Mouse (Mus musculus): Measurements from ENCODE around the gene Fgf12. TPM values are rescaled to one million over a fixed set of nuclear protein-coding genes. Genes with fewer than 3 reads are reported as not detected.

Gene Fgf12
- total RNA-seq, 2 experiments from 2014 or later, result 32.5 to 42.0 TPM

GRCm38 (mm10) chr16:28475553-28475952 lies 277.3 kb downstream of the Fgf12 start:
- no peak for DNase-seq

GRCm38 (mm10) chr16:28454821-28455220 lies 298.0 kb downstream of the Fgf12 start:
- no peak for DNase-seq

- no peak for DNase-seq
Observed at GRCm38 (mm10) chr16:28447114-28447455, 305.8 kb downstream of the Fgf12 start.

DNA sequence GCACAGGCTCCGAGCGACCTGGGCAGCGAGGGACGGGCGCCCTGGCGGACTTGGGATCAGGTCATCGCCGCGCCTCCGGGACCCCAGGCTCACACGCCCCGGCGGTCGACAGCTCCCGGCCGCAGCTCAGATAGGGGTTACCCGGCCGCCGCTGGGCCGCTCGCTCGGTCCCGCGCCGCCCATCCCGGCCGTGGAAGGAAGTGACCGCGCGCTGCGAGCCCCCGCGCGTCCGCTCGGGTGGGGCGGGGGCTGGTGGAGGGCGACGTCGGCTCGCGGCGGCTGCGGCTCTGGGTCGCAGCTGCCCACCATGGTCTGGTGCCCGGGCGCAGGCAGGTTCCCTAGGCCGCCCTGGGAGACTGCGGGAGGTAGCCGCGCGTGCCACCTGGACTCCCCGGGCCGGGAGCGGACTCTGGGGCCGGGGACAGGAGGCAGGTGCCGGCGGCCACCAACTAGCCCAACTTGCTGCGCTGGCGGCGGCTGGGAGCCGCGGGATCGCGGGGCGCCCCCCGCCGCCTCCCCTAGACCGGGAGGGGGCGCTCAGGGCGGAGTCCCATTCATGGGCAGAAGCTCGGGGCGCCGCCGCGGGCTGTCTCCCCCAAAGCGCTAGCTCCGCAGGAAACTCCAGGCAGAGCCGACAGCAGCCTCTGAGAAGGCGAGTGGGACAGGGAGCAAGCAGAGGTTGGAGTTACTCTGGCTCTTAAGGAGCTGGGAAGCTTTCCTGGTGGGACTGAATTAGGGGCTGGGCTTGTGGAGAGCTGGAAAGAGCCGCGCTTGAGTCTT lies 306.3 kb downstream of the Fgf12 start:
- DNase-seq, result peak; percentile 27

- no peak for DNase-seq
Observed at GRCm38 (mm10) chr16:28445800-28446333, 307.0 kb downstream of the Fgf12 start.

DNA sequence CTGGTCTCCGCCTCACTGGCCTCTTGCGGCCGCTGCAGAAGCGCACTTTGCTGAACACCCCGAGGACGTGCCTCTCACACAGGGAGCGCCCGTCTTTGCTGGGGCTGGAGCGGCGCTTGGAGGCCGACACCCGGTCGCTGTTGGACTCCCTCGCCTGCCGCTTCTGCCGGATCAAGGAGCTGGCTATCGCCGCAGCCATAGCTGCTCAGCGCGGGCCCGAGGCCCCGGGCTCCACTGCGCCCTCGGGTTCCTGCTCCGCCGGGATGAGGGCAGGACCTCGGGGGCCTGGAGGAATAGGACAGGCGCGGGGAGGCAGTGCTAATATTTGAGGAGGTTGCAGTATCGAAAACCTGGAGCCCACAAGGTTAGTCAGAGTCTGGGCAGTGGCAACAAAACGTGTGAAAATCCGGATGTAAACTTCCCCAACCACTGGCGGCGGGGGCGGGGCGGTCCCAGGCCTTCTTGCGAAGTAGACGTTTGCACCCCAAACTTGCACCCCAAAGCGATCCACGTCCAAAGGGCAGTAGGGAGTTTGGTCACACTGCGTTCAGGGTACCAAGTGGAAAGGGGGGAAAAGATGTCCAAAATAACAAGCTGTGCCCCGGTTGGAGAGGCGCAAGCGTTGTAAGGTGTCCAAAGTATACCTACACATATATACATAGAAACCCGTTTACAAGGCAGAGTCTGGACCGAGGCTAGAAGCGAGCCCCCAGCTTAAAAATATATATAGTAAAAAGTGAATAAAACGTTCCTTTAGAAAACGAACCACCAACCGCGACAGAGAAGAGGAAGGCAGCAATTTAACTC lies 307.7 kb downstream of the Fgf12 start:
- DNase-seq, result peak; percentile 32

DNA sequence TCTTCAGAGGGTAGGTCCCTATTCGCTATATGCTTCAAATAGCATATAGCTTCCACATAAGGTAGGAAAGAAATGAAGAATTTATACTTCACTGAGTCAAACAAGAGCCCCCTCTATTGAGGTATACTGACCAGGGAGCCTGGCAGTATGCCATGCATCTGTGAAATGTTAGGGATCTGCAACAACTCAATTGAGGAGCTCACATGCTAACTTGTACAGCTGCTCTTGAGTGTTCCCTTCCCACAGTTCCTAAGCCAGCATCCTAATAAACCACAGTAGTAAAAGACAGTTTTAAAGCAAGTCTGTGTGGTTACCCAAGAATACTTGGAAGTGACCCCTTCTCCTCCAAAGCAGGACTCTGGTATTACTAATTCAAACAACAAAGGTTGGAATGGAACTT lies 331.3 kb downstream of the Fgf12 start:
- DNase-seq, result no peak

GRCm38 (mm10) chr16:28419693-28420299 lies 333.1 kb downstream of the Fgf12 start:
- no peak for DNase-seq

DNA sequence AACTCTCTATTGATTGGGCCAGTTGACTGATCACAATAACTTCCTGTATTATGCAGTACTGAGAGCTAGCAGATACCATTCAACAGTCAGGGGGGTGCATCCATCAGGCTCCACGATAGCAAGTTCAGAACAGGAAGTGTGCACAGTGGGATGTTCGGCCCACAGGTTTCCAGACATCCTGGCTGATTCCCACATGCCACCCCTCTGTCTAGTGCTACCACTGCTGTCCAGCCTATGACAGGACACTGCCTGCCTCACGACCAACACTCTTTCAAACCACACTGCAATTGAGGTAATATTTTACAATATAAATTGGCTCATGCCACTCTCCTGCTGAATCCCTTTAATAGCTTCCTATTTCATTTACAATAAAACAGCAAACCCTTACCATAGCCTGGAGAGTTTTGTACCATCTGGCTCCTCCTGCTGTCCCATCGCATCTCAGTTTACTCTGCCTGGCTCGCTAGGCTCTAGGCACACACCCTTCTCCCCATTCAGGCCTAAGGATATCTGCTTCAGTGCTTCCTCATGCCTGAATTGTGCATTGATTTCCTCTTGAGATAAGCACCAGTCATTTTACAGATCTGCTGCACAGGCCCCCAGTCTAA lies 341.6 kb downstream of the Fgf12 start:
- DNase-seq, result no peak

GRCm38 (mm10) chr16:28408294-28408693 lies 344.6 kb downstream of the Fgf12 start:
- no peak for DNase-seq

- no peak for DNase-seq
Observed at GRCm38 (mm10) chr16:28407892-28408291, 345.0 kb downstream of the Fgf12 start.

DNA sequence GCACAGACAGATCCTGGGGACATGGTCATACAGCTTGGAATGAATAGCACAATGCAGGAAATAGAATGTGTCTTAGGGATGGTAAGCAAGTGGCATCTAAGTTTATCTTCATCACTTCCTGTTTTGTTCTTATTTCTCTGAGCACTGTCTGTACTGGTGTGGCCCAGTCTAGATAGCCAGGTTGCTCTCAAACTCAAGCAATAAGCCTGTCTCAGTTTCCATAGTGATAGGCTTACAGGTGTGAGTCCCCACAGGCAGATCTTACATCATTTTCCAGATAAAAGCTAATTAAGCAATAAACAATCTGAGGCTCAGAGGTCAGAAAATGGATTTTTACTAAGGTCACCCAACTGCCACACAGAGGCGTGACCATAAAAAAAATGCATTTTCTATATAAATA lies 348.7 kb downstream of the Fgf12 start:
- DNase-seq, result no peak

DNA sequence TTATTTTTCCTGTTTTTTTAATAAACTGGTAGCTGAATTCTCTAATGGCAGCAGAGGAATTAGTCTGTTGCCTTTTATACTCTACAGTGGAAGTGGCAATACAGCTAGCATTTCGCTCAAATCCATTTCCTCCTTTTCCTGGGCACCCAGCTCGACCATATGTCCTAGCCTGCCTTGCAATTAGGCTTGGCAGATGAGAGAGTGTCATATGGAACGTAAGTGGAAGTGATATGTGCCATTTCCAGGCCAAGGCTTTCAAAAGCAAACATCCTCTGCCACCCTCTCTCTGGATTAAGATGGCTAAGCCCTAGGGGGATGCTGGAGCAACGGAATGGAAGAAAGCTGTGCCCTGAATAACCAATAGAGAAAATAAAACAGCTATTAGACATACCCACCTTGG lies 350.2 kb downstream of the Fgf12 start:
- no peak for DNase-seq

DNA sequence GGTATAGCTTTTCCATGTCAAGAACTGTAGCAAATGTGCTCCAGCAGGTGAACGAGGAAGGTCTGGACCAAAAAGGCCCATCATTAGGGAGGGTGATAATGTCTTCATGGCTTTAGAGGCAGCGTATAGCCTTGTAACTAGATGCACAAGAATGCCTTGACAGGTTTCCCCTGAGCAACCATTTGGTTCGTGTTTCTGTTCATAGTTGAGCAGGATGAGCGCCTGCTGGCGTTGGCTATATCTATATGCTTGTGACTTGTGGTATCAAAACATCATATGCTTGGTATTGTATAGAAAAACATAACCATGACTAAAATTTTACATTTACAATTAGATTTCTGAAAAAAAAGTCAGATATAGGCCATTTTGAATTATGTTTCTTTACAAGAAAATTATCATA lies 361.6 kb downstream of the Fgf12 start:
- DNase-seq, result no peak

DNA sequence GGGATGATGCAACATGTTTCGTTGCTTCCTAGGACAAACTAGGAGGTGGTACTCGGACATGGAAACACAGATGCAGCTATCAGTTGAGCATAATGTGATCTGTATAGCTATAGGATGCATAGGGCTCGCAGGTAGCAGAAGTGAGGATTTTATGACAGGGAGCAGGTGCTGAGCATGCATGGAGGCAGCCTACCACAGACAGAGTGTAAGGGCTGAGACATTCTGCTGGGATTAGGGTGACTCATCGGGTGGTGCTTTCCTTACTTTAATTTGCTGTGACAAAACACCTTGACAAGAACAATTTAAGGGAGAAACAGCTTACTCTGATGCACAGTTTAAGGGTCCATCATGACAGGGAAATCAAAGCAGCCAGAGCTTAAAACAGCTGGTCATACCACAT lies 363.8 kb downstream of the Fgf12 start:
- no peak for DNase-seq

DNA sequence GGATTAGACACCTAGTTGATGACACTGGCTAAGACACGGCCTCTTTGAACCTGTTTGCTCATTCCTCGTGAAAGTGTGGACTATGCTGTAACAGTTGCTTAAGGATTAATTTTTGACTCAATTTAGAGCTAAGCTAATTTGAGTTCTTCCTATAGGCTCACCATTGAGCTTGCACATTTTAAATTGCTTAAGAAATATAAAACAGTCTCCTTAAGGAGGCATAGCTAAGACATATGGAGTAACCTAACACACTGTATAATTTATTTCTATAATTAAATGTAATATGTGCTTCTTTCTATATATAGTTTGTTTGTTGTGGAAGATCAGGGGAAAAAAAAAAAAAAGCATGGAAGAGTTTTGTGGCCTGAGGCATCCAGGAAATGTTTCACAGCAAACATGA lies 378.1 kb downstream of the Fgf12 start:
- no peak for DNase-seq

- no peak for DNase-seq
Observed at GRCm38 (mm10) chr16:28373311-28373710, 379.6 kb downstream of the Fgf12 start.

DNA sequence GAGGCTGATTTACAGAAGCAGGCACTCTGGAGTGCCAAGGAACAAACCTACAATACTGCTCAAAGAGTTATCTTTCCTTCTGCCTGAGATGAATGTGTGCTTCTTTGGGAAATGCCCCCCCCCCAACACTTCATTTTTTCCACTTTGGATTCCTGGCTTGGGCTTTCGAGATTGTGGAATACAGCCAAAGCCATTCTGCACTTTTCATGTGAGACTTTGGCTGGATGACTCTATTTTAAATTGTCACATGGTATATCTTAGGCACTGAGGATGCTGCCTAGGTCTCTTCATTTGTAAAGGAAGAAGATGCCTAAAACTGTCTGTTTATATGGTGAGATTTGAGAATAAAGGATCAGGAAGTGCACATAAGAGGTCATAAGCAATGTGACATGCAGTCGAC lies 402.2 kb downstream of the Fgf12 start:
- DNase-seq, result no peak

- no peak for DNase-seq
Observed at GRCm38 (mm10) chr16:28345323-28345722, 407.5 kb downstream of the Fgf12 start.

DNA sequence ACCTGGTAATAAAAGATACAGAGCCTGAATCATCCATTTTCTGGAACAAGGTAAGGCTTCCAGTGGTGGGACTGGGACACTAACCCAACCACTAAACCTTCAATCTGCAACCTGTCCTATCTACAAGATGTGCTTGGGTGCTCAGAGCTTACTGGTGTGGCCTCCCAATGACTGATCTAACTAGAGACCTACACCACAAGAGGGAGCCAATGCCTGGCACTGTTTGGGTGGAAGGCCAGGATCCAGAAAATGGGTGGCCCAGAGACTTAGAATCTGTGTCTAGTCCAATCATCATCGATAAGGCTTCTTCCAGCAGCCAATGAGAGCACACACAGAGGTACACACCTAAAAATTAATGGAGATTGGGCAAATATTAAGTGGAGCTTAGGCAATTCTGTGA lies 414.9 kb downstream of the Fgf12 start:
- DNase-seq, result no peak

DNA sequence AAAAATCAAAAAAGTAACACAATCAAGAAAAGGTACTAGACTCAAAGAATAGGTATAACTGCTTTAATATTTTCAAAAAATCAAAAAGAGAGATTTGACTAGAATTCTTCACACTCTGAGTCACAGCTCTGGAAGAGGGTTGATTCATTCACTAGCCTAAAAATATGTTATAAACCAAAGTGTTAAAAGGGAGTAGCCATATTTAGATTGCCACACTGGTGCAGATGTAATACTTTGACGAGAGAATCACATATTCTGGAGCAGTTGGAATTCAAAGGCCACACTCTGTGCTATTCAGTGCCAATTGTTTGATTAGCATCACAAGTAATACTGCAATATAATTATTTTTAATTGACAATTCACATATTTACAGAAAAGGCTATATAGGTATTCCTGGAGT lies 416.2 kb downstream of the Fgf12 start:
- no peak for DNase-seq

- DNase-seq, result no peak
Observed at GRCm38 (mm10) chr16:28335025-28335424, 417.8 kb downstream of the Fgf12 start.

- DNase-seq, result no peak
Observed at GRCm38 (mm10) chr16:28323576-28323975, 429.3 kb downstream of the Fgf12 start.
